Mouse (Mus musculus) limb, embryonic 15.5 days (tissue): Measurements from ENCODE around the gene Piezo1. TPM values are rescaled to one million over a fixed set of nuclear protein-coding genes. Genes with fewer than 3 reads are reported as not detected.

Experiments
- ATAC-seq: fragments of 200-750 bp; cut with Nextera tagmentation; 2 replicates; pipeline ENCODE4 v1.8.0; 2017; ENCODE audit warnings: low read depth, moderate TSS enrichment; ENCODE audit not compliant: insufficient number of reproducible peaks, low FRiP score, low TSS enrichment
- H3K27ac ChIP-seq: fragments of 300-500 bp; sonication (generic); 2 replicates; pipeline ENCODE4 v1.5.1; 2015; ENCODE audit warnings: moderate library complexity, mild to moderate bottlenecking, inconsistent platforms
- H3K27me3 ChIP-seq: fragments of 300-500 bp; sonication (generic); 2 replicates; pipeline ENCODE4 v1.6.1; 2015; ENCODE audit warnings: inconsistent platforms
- H3K36me3 ChIP-seq: fragments of 300-500 bp; sonication (generic); 2 replicates; pipeline ENCODE4 v1.6.1; 2015; ENCODE audit warnings: inconsistent platforms
- H3K4me1 ChIP-seq: fragments of 300-500 bp; sonication (generic); 2 replicates; pipeline ENCODE4 v1.6.1; 2015; ENCODE audit warnings: inconsistent platforms
- H3K4me2 ChIP-seq: fragments of 300-500 bp; sonication (generic); 2 replicates; pipeline ENCODE4 v1.6.1; 2015; ENCODE audit warnings: mild to moderate bottlenecking, inconsistent platforms
- H3K4me3 ChIP-seq: fragments of 300-500 bp; sonication (generic); 2 replicates; pipeline ENCODE4 v1.5.1; 2015; ENCODE audit warnings: mild to moderate bottlenecking, inconsistent platforms
- H3K9ac ChIP-seq: fragments of 300-500 bp; sonication (generic); 2 replicates; pipeline ENCODE4 v1.6.1; 2015; ENCODE audit warnings: inconsistent platforms
- H3K9me3 ChIP-seq: fragments of 300-500 bp; sonication (generic); 2 replicates; pipeline ENCODE4 v1.6.1; 2016; ENCODE audit warnings: inconsistent platforms
- WGBS: fragments of 180-500 bp; shearing (Covaris S2); methylation state at CpG from one replicate; pipeline ENCODE4 v1.1.7; 2015; 5-methylcytosine and 5-hydroxymethylcytosine counted together
- microRNA-seq: library from miRNA; unstranded; fragments of <30 nt; microRNA quantifications from one replicate; pipeline ENCODE4, GENCODE M21; 2016
- polyA plus RNA-seq: library from polyadenylated mRNA; unstranded; fragments of >200 nt; fragmentation: Nextera tagmentation; extraction: Ambion mirVana; gene quantifications from 2 replicates; pipeline ENCODE4 v1.2.1, GENCODE M21; 2015

Gene Piezo1
- polyA plus RNA-seq, 1 experiment from 2014 or later, result 17.5 TPM

GRCm38 (mm10) chr8:122441326-122441725, 109.8 kb downstream of the Piezo1 start:
- Histone ChIP-seq H3K9me3 (no peaks in the 10 kb centered on the region), H3K4me1 (peaks cover 31% of the 10 kb centered on the region), H3K27me3 (no peaks in the 10 kb centered on the region), H3K27ac (no peak overlapping the region), H3K9ac (no peak overlapping the region), H3K4me2 (no peak overlapping the region), H3K36me3 (peaks cover 34% of the 10 kb centered on the region), H3K4me3 (no peak overlapping the region)
- no peak for ATAC-seq
- WGBS, result 96% methylated on average over 1 of the region's 1 CpGs

DNA sequence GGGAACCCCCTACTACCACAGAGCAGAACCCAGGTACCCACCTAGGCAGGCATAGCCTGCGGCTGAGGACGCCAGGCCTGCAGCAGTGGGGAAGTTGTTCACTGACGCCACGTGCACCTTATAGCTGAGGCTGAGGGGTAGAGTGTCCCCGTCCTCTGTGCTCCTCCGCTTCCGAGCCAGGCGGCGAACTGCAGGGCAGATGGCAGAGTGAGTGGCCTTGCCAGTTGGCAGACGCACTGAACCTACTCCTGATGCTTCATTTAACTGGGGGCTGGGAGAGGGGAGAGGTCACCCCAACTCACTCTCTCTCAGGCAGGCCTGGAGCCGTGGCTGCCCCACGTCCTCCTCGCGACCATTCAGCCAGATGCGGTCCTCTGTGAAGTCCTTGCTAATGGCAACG, 111.8 kb downstream of the Piezo1 start:
- peaks cover 50% of the 10 kb centered on the region for H3K36me3 ChIP-seq

DNA sequence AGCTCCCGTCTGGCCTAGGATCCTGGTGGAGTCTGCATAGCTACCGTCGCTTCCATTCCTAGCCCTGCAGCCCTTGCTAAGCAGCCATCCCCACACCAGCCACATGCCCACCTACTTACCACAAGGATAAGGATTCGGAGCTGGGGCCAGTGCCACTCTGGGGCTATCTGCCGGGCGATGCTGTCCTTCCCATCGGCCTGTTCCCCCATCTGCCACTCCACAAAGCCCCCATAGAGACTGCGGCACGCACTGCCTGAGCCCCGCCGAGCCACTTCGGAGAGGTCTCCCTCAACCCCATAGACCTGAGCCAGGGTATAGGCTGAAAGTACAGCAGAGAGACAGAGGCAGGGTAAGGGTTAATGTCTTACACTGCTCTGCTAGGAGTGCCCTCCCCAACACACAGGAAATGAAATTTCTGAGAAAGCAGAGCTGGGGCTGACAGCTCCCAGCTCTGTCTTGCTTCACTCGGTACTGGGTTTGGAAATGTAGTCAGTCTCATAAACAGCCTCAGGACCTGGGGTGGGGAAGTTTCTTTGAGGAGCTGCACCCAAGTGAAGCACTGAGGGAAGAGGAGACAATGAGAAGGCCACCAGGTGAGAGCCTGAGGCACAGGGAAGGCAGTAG, 113.3 kb downstream of the Piezo1 start:
- whole genome bisulfite sequencing, result 86% methylated on average over 13 of the region's 13 CpGs
- Histone ChIP-seq H3K4me2 (no peak overlapping the region), H3K9ac (no peak overlapping the region), H3K4me1 (peaks cover 19% of the 10 kb centered on the region), H3K4me3 (no peak overlapping the region), H3K27me3 (no peaks in the 10 kb centered on the region), H3K27ac (peak overlapping the region; percentile 17; the same call in 1 of the 2 replicates), H3K36me3 (peaks cover 57% of the 10 kb centered on the region), H3K9me3 (no peaks in the 10 kb centered on the region)
- no peak for ATAC-seq

More for the DNA sequence above, 111.8 kb downstream of the Piezo1 start:
- H3K9ac ChIP-seq, result no peak overlapping the region
- no peak for ATAC-seq
- H3K4me1 ChIP-seq, result peaks cover 16% of the 10 kb centered on the region
- WGBS, result 96% methylated on average over 16 of the region's 16 CpGs
- H3K27me3 ChIP-seq, result no peaks in the 10 kb centered on the region
- H3K9me3 ChIP-seq, result no peaks in the 10 kb centered on the region
- no peak overlapping the region for H3K27ac ChIP-seq
- H3K4me3 ChIP-seq, result no peak overlapping the region
- no peak overlapping the region for H3K4me2 ChIP-seq

- ATAC-seq, result no peak
- H3K9ac ChIP-seq, result no peak overlapping the region
- 86% methylated on average over 20 of the region's 20 CpGs for WGBS
- peaks cover 20% of the 10 kb centered on the region for H3K4me1 ChIP-seq
- peaks cover 57% of the 10 kb centered on the region for H3K36me3 ChIP-seq
- H3K4me2 ChIP-seq, result no peak overlapping the region
- no peaks in the 10 kb centered on the region for H3K27me3 ChIP-seq
- no peak overlapping the region for H3K27ac ChIP-seq
- no peaks in the 10 kb centered on the region for H3K9me3 ChIP-seq
- H3K4me3 ChIP-seq, result no peak overlapping the region
These were observed 114.5 kb downstream of the Piezo1 start for GRCm38 (mm10) chr8:122436586-122437125.

DNA sequence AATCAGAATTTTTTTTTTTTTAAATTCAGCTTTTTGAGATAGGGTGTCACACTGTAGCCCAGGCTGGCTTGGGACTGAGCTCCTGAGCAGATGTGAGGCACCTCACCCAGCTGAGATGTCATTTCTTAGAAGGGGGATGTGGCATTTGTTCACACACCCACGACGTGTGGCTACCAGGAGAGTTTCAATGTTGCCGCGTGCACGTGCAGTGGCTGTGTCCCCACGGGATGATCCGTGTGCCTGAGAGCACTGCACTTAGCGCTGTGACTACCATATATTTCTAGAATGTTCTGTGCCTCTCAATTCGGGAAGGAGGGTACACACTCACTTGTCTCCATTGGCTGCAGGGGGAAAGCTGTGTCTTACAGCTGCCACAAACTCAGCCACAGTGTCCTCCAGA, 115.0 kb downstream of the Piezo1 start:
- Histone ChIP-seq H3K9ac (no peak overlapping the region), H3K9me3 (no peaks in the 10 kb centered on the region), H3K4me3 (no peak overlapping the region), H3K27me3 (no peaks in the 10 kb centered on the region), H3K4me2 (no peak overlapping the region), H3K36me3 (peaks cover 57% of the 10 kb centered on the region), H3K27ac (no peak overlapping the region), H3K4me1 (peaks cover 25% of the 10 kb centered on the region)
- WGBS, result 93% methylated on average over 9 of the region's 9 CpGs
- ATAC-seq, result no peak

- Histone ChIP-seq H3K4me2 (no peak overlapping the region), H3K36me3 (peaks cover 57% of the 10 kb centered on the region), H3K9ac (no peak overlapping the region), H3K27me3 (no peaks in the 10 kb centered on the region), H3K9me3 (no peaks in the 10 kb centered on the region), H3K4me3 (no peak overlapping the region), H3K4me1 (peaks cover 30% of the 10 kb centered on the region), H3K27ac (no peak overlapping the region)
- ATAC-seq, result no peak
- WGBS, result 93% methylated on average over 6 of the region's 6 CpGs
These were observed 115.8 kb downstream of the Piezo1 start for GRCm38 (mm10) chr8:122435375-122435774.

GRCm38 (mm10) chr8:122433269-122433905, 117.7 kb downstream of the Piezo1 start:
- H3K9ac ChIP-seq, result no peak overlapping the region
- H3K27ac ChIP-seq, result peak overlapping the region; percentile 75; the same call in 1 of the 2 replicates

GRCm38 (mm10) chr8:122432443-122433268, 118.5 kb downstream of the Piezo1 start, which contains the start of gene Cyba:
Gene Cyba (minus strand): TSS chr8:122432930.
- WGBS, result 5% methylated on average over 45 of the region's 45 CpGs
- peak; percentile 71 for ATAC-seq
- peak within 1 kb of the TSS; percentile 60 for H3K9ac ChIP-seq
- peak within 1 kb of the TSS; percentile 91 for H3K4me2 ChIP-seq
- peaks cover 36% of the 10 kb centered on the region for H3K36me3 ChIP-seq
- H3K4me1 ChIP-seq, result peaks cover 27% of the 10 kb centered on the region
- H3K4me3 ChIP-seq, result peak within 1 kb of the TSS; percentile 62
- no peaks in the 10 kb centered on the region for H3K27me3 ChIP-seq
- peak within 1 kb of the TSS; percentile 75 for H3K27ac ChIP-seq
- no peaks in the 10 kb centered on the region for H3K9me3 ChIP-seq

More at GRCm38 (mm10) chr8:122433269-122433905, 117.7 kb downstream of the Piezo1 start:
- 0 out of 2 replicates have a peak, but pooled peaks have one; percentile 20 for ATAC-seq
- no peaks in the 10 kb centered on the region for H3K9me3 ChIP-seq
- H3K27me3 ChIP-seq, result no peaks in the 10 kb centered on the region
- peak overlapping the region; percentile 62 for H3K4me3 ChIP-seq
- H3K36me3 ChIP-seq, result peaks cover 44% of the 10 kb centered on the region
- peak overlapping the region; percentile 91 for H3K4me2 ChIP-seq
- WGBS, result 57% methylated on average over 11 of the region's 11 CpGs
- H3K4me1 ChIP-seq, result peaks cover 30% of the 10 kb centered on the region

Small RNAs within 50 kb of the gene (microRNA-seq; reads per million reads assigned to microRNA genes)
- gene Gm24366, result not detected

Other genes starting within 250 kb of the Piezo1 start
- gene Trhr2, start 190.6 kb downstream of the Piezo1 start, polyA plus RNA-seq, result 0.12 and 0.14 TPM in 2 replicates
- 46.8 and 47.5 TPM in 2 replicates for gene Zc3h18, start 174.7 kb downstream of the Piezo1 start, polyA plus RNA-seq
- gene Il17c, start 129.3 kb downstream of the Piezo1 start, polyA plus RNA-seq, result 0.22 TPM in 1 of 2 replicates, not detected in the other
- gene Cyba, start 118.4 kb downstream of the Piezo1 start, polyA plus RNA-seq, result 183 and 190 TPM in 2 replicates
- 36.8 and 37.3 TPM in 2 replicates for gene Mvd, start 107.9 kb downstream of the Piezo1 start, polyA plus RNA-seq
- gene Snai3, start 90.6 kb downstream of the Piezo1 start, polyA plus RNA-seq, result 0.84 and 3.3 TPM in 2 replicates
- 49.4 and 51.0 TPM in 2 replicates for gene Rnf166, start 75.3 kb downstream of the Piezo1 start, polyA plus RNA-seq
- 40.8 and 47.6 TPM in 2 replicates for gene Ctu2, start 75.2 kb downstream of the Piezo1 start, polyA plus RNA-seq
- 31.8 and 36.1 TPM in 2 replicates for gene Cdt1, start 16.7 kb upstream of the Piezo1 start, polyA plus RNA-seq
- 268 and 295 TPM in 2 replicates for gene Aprt, start 25.6 kb upstream of the Piezo1 start, polyA plus RNA-seq
- 12.0 and 16.6 TPM in 2 replicates for gene Galns, start 60.1 kb upstream of the Piezo1 start, polyA plus RNA-seq
- 48.9 and 60.1 TPM in 2 replicates for gene Trappc2l, start 60.3 kb upstream of the Piezo1 start, polyA plus RNA-seq
- gene Pabpn1l, start 71.4 kb upstream of the Piezo1 start, polyA plus RNA-seq, result not detected in 2 replicates
- gene Cbfa2t3, start 147.8 kb upstream of the Piezo1 start, polyA plus RNA-seq, result 4.6 and 5.1 TPM in 2 replicates
- gene Acsf3, start 224.2 kb upstream of the Piezo1 start, polyA plus RNA-seq, result 17.6 and 18.1 TPM in 2 replicates